8 mouse cellular contexts compared by ENCODE assay signal in genomic region chr11:117407196-117407595, GRCm38 (mm10).
DNase-seq lines count a peak whose midpoint lies in the region; ATAC-seq and TF ChIP-seq lines count a peak whose summit lies in the region.

No protein-coding gene starts in this region.

- H3K36me3 ChIP-seq in kidney, postnatal 0 days (ENCODE audit: insufficient read depth, low read length), result no peaks in the 10 kb centered on the region
- no peaks in the 10 kb centered on the region for H3K36me3 ChIP-seq in forebrain, embryonic 10.5 days (replicated peaks)
- no peaks in the 10 kb centered on the region for H3K36me3 ChIP-seq in intestine, embryonic 14.5 days (ENCODE audit: control insufficient read depth, insufficient read depth, low read length)
- no peaks in the 10 kb centered on the region for H3K36me3 ChIP-seq in neural tube, embryonic 12.5 days

- no peak overlapping the region for H3K27ac ChIP-seq in kidney, postnatal 0 days
- H3K27ac ChIP-seq in forebrain, embryonic 10.5 days, result peak overlapping the region; percentile 93
- peak overlapping the region; percentile 75; the same call in 1 of the 2 replicates for H3K27ac ChIP-seq in intestine, embryonic 14.5 days (ENCODE audit: low read depth)
- peak overlapping the region; percentile 78 for H3K27ac ChIP-seq in neural tube, embryonic 12.5 days

- H3K9me3 ChIP-seq in kidney, postnatal 0 days (replicated peaks; ENCODE audit: low read length), result no peaks in the 10 kb centered on the region
- peaks cover 16% of the 10 kb centered on the region; the same call in 1 of the 2 replicates for H3K9me3 ChIP-seq in forebrain, embryonic 10.5 days
- H3K9me3 ChIP-seq in intestine, embryonic 14.5 days (ENCODE audit: control insufficient read depth, low read length), result no peaks in the 10 kb centered on the region
- H3K9me3 ChIP-seq in neural tube, embryonic 12.5 days, result no peaks in the 10 kb centered on the region

- peak overlapping the region; percentile 47 for H3K4me2 ChIP-seq in kidney, postnatal 0 days (ENCODE audit: low read length)
- peak overlapping the region; percentile 55 for H3K4me2 ChIP-seq in intestine, embryonic 14.5 days (ENCODE audit: low read length)
- peak overlapping the region; percentile 63 for H3K4me2 ChIP-seq in neural tube, embryonic 12.5 days (replicated peaks)

- no peak for TF ChIP-seq CTCF in kidney, postnatal 0 days (IDR thresholded peaks at IDR 0.05; ENCODE audit: low read depth)

- H3K4me3 ChIP-seq in kidney, postnatal 0 days (replicated peaks; ENCODE audit: low read depth, low read length), result no peak overlapping the region
- H3K4me3 ChIP-seq in forebrain, embryonic 10.5 days, result peak overlapping the region; percentile 53
- 0 out of 2 replicates have a peak overlapping the region, but pooled peaks have one; percentile 25 for H3K4me3 ChIP-seq in intestine, embryonic 14.5 days (ENCODE audit: low read depth, low read length)
- peak overlapping the region; percentile 21; the same call in 1 of the 2 replicates for H3K4me3 ChIP-seq in neural tube, embryonic 12.5 days

- no peak for ATAC-seq in kidney, postnatal 0 days (replicated peaks; ENCODE audit: low FRiP score, low read depth)
- peak; percentile 18; the same call in 1 of the 2 replicates for ATAC-seq in intestine, embryonic 14.5 days (replicated peaks; ENCODE audit: low FRiP score, low TSS enrichment, low read depth)
- peak; percentile 43 for ATAC-seq in neural tube, embryonic 12.5 days (ENCODE audit: low FRiP score, low read depth)
- no peak for ATAC-seq in erythroblast, adult 5-6 weeks (replicated peaks; ENCODE audit: low FRiP score, poor library complexity, severe bottlenecking)

- H3K4me1 ChIP-seq in kidney, postnatal 0 days (replicated peaks; ENCODE audit: insufficient read depth, low read length), result peaks cover 12% of the 10 kb centered on the region; the same call in 1 of the 2 replicates
- H3K4me1 ChIP-seq in forebrain, embryonic 10.5 days, result peaks cover 69% of the 10 kb centered on the region
- H3K4me1 ChIP-seq in intestine, embryonic 14.5 days (replicated peaks; ENCODE audit: control insufficient read depth, insufficient read depth, low read length), result peaks cover 22% of the 10 kb centered on the region
- H3K4me1 ChIP-seq in neural tube, embryonic 12.5 days, result peaks cover 49% of the 10 kb centered on the region

- 0 out of 2 replicates have a peak, but pooled peaks cover 5% of the 10 kb centered on the region for H3K27me3 ChIP-seq in kidney, postnatal 0 days (ENCODE audit: insufficient read depth, low read length)
- H3K27me3 ChIP-seq in forebrain, embryonic 10.5 days (ENCODE audit: poor library complexity, severe bottlenecking), result peaks cover 81% of the 10 kb centered on the region
- peaks cover 18% of the 10 kb centered on the region for H3K27me3 ChIP-seq in intestine, embryonic 14.5 days (replicated peaks; ENCODE audit: control insufficient read depth, insufficient read depth, low read length)
- H3K27me3 ChIP-seq in neural tube, embryonic 12.5 days (replicated peaks), result no peaks in the 10 kb centered on the region

- no peak for DNase-seq in kidney, postnatal 0 days (ENCODE audit: low spot score)
- DNase-seq in kidney, adult 9 months, result no peak
- DNase-seq in forebrain, embryonic 10.5 days (ENCODE audit: extremely low spot score, low spot score), result no peak
- no peak for DNase-seq in intestine, embryonic 14.5 days (ENCODE audit: low spot score)
- no peak for DNase-seq in spleen, postnatal 10 days (ENCODE audit: low spot score in 2 of 2)
- DNase-seq in thymus, postnatal 0 days (ENCODE audit: low spot score), result no peak

- 30% methylated on average over 4 of the region's 4 CpGs for WGBS in kidney, postnatal 0 days
- 10% methylated on average over 4 of the region's 4 CpGs for whole genome bisulfite sequencing in forebrain, embryonic 10.5 days
- 15% methylated on average over 4 of the region's 4 CpGs for WGBS in intestine, embryonic 14.5 days
- WGBS in neural tube, embryonic 12.5 days, result 14% methylated on average over 4 of the region's 4 CpGs

- H3K9ac ChIP-seq in kidney, postnatal 0 days (ENCODE audit: low read depth, low read length), result 0 out of 2 replicates have a peak overlapping the region, but pooled peaks have one; percentile 4
- H3K9ac ChIP-seq in intestine, embryonic 14.5 days (ENCODE audit: low read length), result peak overlapping the region; percentile 25; the same call in 1 of the 2 replicates
- H3K9ac ChIP-seq in neural tube, embryonic 12.5 days, result 0 out of 2 replicates have a peak overlapping the region, but pooled peaks have one; percentile 22

Comparison
In these comparisons a context has a peak if more than half of its experiments do, and no peak if none do; other contexts are left out.
1. ATAC-seq: peak in intestine, embryonic 14.5 days (single experiment) and neural tube, embryonic 12.5 days (single experiment); none in kidney, postnatal 0 days (single experiment) and erythroblast, adult 5-6 weeks (single experiment).
2. Peak in every context shown above with its lines, with median percentiles within 50 percentile points of each other: H3K4me2 ChIP-seq and H3K9ac ChIP-seq.